8 mouse cellular contexts compared by ENCODE assay signal in genomic region chr1:121605118-121605517, GRCm38 (mm10). TPM values are rescaled to one million over a fixed set of nuclear protein-coding genes. Genes with fewer than 3 reads are reported as not detected.
DNase-seq lines count a peak whose midpoint lies in the region; ATAC-seq lines count a peak whose summit lies in the region.

No protein-coding gene starts in this region.

- peak; percentile 6 for DNase-seq in adrenal gland, postnatal 14 days
- DNase-seq in adrenal gland, postnatal 4 days (ENCODE audit: low spot score in 2 of 2): no peak
- DNase-seq in ovary, postnatal 36 days (ENCODE audit: low spot score): peak; percentile 4
- DNase-seq in ovary, adult 18-20 months (ENCODE audit: low spot score): no peak
- peak; percentile 28 to 45 for DNase-seq in layer of hippocampus, adult 18-20 months (ENCODE audit: low spot score in 2 of 2)
- peak; percentile 12 for DNase-seq in skeletal muscle tissue, adult 2 months (ENCODE audit: low read depth, low spot score)
- no peak for DNase-seq in urinary bladder, postnatal 4 days (ENCODE audit: low spot score in 2 of 2)

- no peaks in the 10 kb centered on the region for H3K4me1 ChIP-seq in forebrain, embryonic 16.5 days (replicated peaks; ENCODE audit: control insufficient read depth, insufficient read depth, low read length)

- no peak for ATAC-seq in forebrain, embryonic 16.5 days

- H3K4me2 ChIP-seq in forebrain, embryonic 16.5 days (ENCODE audit: low read length): no peak overlapping the region

- H3K4me3 ChIP-seq in forebrain, embryonic 16.5 days (replicated peaks; ENCODE audit: low read length): no peak overlapping the region

- H3K36me3 ChIP-seq in forebrain, embryonic 16.5 days (ENCODE audit: control insufficient read depth, insufficient read depth): no peaks in the 10 kb centered on the region

- WGBS in forebrain, embryonic 16.5 days: 63% methylated on average over 6 of the region's 6 CpGs

- H3K9ac ChIP-seq in forebrain, embryonic 16.5 days (replicated peaks; ENCODE audit: low read depth, low read length): no peak overlapping the region

- H3K9me3 ChIP-seq in forebrain, embryonic 16.5 days (ENCODE audit: control insufficient read depth, low read length): no peaks in the 10 kb centered on the region

- no peak overlapping the region for H3K27ac ChIP-seq in forebrain, embryonic 16.5 days (ENCODE audit: low read length)

- H3K27me3 ChIP-seq in forebrain, embryonic 16.5 days (replicated peaks; ENCODE audit: control insufficient read depth, insufficient read depth, low read length): no peaks in the 10 kb centered on the region

RNA-seq across cellular contexts. Expression of gene Ddx18, which starts 37.3 kb away (rescaled TPM):
- total RNA-seq in adrenal gland, postnatal 14 days (2021): 35.4 and 43.7 TPM in 2 replicates
- 10 to 100 TPM; 43.3 to 46.9 TPM for total RNA-seq in adrenal gland, postnatal 4 days (2021)
- total RNA-seq in layer of hippocampus, adult 18-20 months (2021): 10 to 100 TPM; 29.6 to 30.1 TPM
- polyA plus RNA-seq in forebrain, embryonic 16.5 days (2015; fragmentation: Nextera tagmentation; extraction: Ambion mirVana): 37.0 and 40.9 TPM in 2 replicates

Comparison
In these comparisons a context has a peak if more than half of its experiments do, and no peak if none do; other contexts are left out.
1. DNase-seq: peak in adrenal gland, postnatal 14 days (single experiment), ovary, postnatal 36 days (single experiment), layer of hippocampus, adult 18-20 months (2 of 2) and skeletal muscle tissue, adult 2 months (single experiment); none in adrenal gland, postnatal 4 days (0 of 2), ovary, adult 18-20 months (single experiment) and urinary bladder, postnatal 4 days (0 of 2).